Mouse (Mus musculus) testis, adult 2 months (tissue): ENCODE data around the gene Atp1a1.

ENCODE experiments used
- CTCF ChIP-seq: fragments of 200-500 bp; IDR thresholded peaks from 2 replicates; pipeline ENCODE4 v1.5.1; 2012; ENCODE audit warnings: low read depth, mild to moderate bottlenecking, inconsistent platforms, low read length, moderate library complexity; ENCODE audit not compliant: control insufficient read depth, insufficient read depth, insufficient replicate concordance
- POLR2A ChIP-seq: fragments of 200-500 bp; IDR thresholded peaks from 2 replicates; pipeline ENCODE4 v1.6.1; 2012; ENCODE audit warnings: low read depth, mild to moderate bottlenecking, inconsistent platforms, low read length, moderate library complexity; ENCODE audit not compliant: control insufficient read depth

DNA sequence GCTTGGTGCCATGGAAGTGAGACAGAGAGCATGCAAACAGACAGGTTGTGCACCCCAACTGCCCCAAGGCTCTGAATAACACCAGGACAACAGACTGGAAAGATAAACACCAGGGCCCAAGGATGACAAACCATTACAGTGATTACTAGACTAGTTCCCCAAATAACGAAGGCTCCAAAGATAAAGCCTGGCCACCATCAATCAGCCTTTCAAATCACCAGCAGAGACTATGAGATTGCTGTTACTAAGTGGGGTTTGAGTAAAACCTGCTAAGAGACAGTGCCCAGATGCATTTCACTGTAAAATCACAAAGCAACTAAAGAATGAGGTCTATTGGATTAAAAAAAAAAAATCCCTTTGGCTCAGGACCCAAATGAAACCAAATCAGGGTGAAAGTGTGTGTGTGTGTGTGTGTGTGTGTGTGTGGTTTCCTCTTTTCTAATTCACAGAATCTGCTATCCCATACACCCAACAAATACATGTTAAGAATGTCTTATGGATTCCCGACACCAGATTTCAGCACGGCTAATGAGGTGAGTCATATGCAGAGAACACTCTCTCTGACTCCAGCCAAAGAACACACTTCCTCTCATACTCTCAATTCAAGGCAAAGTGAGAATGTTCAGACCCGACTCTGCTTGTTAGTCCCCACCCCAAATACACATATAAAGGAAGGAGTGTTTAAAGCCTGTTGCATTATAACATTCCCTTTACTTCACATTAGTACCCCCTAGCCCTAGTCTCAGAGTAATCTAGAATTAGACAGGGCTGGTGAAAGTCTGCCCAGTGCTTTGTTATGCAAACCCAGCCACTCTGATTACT, 4.4 kb downstream of the Atp1a1 start:
- TF ChIP-seq CTCF = no peak
- TF ChIP-seq POLR2A = no peak
